Mouse (Mus musculus): ENCODE data around the gene M1ap. TPM values are rescaled to one million over a fixed set of nuclear protein-coding genes. Genes with fewer than 3 reads are reported as not detected.

M1ap gene
- total and polyA plus RNA-seq, 2 experiments from 2014 or later: 0.10 TPM

DNA sequence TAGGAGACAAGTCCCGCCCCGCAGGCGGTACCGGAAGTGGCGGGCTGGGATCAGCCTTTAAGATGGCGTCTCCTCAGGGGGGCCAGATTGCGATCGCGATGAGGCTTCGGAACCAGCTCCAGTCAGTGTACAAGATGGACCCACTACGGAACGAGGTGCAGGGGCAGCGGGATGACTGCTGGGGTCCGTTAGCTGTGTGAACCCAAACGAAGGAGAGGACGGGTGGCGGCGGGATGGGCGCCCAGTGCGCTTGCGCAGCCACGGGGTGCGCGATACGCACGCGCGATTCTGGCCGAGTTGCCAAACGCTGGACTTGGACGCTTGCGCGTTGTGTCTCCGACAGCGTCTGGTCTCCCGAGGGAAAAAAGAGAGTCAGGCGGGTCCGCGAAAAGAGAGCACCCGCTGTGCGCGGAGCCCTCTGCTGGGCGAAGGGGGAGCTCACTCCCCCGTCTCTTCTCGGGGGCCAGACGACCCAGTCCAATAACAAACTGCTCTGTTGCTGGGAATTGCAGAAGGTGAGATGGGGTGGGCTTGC lies 131.7 kb downstream of the M1ap start:
- Histone ChIP-seq H3K4me2 (ENCODE audit: low read depth) (peak overlapping the region; percentile 97), H3K36me3 (ENCODE audit: insufficient read depth) (peaks cover 14% of the 10 kb centered on the region; the same call in 1 of the 2 replicates), H3K4me3 (ENCODE audit: low read depth, low read length) (peak overlapping the region; percentile 74), H3K9ac (peak overlapping the region; percentile 79), H3K4me1 (ENCODE audit: insufficient read depth) (no peaks in the 10 kb centered on the region), H3K9me3 (ENCODE audit: low read length) (no peaks in the 10 kb centered on the region), H3K27ac (ENCODE audit: low read depth, low read length) (peak overlapping the region; percentile 93), H3K27me3 (ENCODE audit: insufficient read depth, low read length) (peaks cover 28% of the 10 kb centered on the region)
- peak; percentile 96 for ATAC-seq
- peak; percentile 66 for TF ChIP-seq CTCF (IDR thresholded peaks at IDR 0.05; ENCODE audit: low read depth)
- DNase-seq: peak; percentile 100
- 0% methylated on average over 42 of the region's 46 CpGs for WGBS

Small RNA genes lying within 50 kb of the gene (microRNA-seq; reads per million reads assigned to microRNA genes)
- 0 to 0.24 reads per million in 2 experiments for gene Mir7040

Other genes with a start within 250 kb of the M1ap start
- gene Pole4, start 241.5 kb upstream of the M1ap start, total RNA-seq (2014; rRNA removed): 82.3 and 99.0 TPM in 2 replicates
- gene Pole4, start 241.5 kb upstream of the M1ap start, polyA plus RNA-seq (2015; fragmentation: Nextera tagmentation; extraction: Ambion mirVana): 141 and 146 TPM in 2 replicates
- 1.8 and 2.1 TPM in 2 replicates for gene Hk2, start 172.4 kb upstream of the M1ap start, total RNA-seq (2014; rRNA removed)
- gene Hk2, start 172.4 kb upstream of the M1ap start, polyA plus RNA-seq (2015; fragmentation: Nextera tagmentation; extraction: Ambion mirVana): 1.3 and 2.8 TPM in 2 replicates
- 13.6 and 17.4 TPM in 2 replicates for gene Sema4f, start 7.1 kb upstream of the M1ap start, total RNA-seq (2014; rRNA removed)
- gene Sema4f, start 7.1 kb upstream of the M1ap start, polyA plus RNA-seq (2015; fragmentation: Nextera tagmentation; extraction: Ambion mirVana): 11.5 and 20.6 TPM in 2 replicates
- 3.3 and 3.6 TPM in 2 replicates for gene Dok1, start 86.6 kb downstream of the M1ap start, total RNA-seq (2014; rRNA removed)
- 1.4 and 1.5 TPM in 2 replicates for gene Dok1, start 86.6 kb downstream of the M1ap start, polyA plus RNA-seq (2015; fragmentation: Nextera tagmentation; extraction: Ambion mirVana)
- gene Loxl3, start 87.3 kb downstream of the M1ap start, total RNA-seq (2014; rRNA removed): 3.5 and 4.7 TPM in 2 replicates
- gene Loxl3, start 87.3 kb downstream of the M1ap start, polyA plus RNA-seq (2015; fragmentation: Nextera tagmentation; extraction: Ambion mirVana): 4.3 and 4.5 TPM in 2 replicates
- 85.9 and 146 TPM in 2 replicates for gene Aup1, start 107.6 kb downstream of the M1ap start, total RNA-seq (2014; rRNA removed)
- gene Aup1, start 107.6 kb downstream of the M1ap start, polyA plus RNA-seq (2015; fragmentation: Nextera tagmentation; extraction: Ambion mirVana): 126 and 129 TPM in 2 replicates
- 46.1 and 47.0 TPM in 2 replicates for gene Htra2, start 108.4 kb downstream of the M1ap start, total RNA-seq (2014; rRNA removed)
- 75.1 and 81.0 TPM in 2 replicates for gene Htra2, start 108.4 kb downstream of the M1ap start, polyA plus RNA-seq (2015; fragmentation: Nextera tagmentation; extraction: Ambion mirVana)
- 0.05 TPM in 1 of 2 replicates, not detected in the other for gene Dqx1, start 110.9 kb downstream of the M1ap start, total RNA-seq (2014; rRNA removed)
- 0.11 and 0.13 TPM in 2 replicates for gene Dqx1, start 110.9 kb downstream of the M1ap start, polyA plus RNA-seq (2015; fragmentation: Nextera tagmentation; extraction: Ambion mirVana)
- gene Tlx2, start 123.4 kb downstream of the M1ap start, total RNA-seq (2014; rRNA removed): not detected in 2 replicates
- gene Tlx2, start 123.4 kb downstream of the M1ap start, polyA plus RNA-seq (2015; fragmentation: Nextera tagmentation; extraction: Ambion mirVana): not detected in 2 replicates
- 16.1 and 18.8 TPM in 2 replicates for gene Pcgf1, start 131.0 kb downstream of the M1ap start, total RNA-seq (2014; rRNA removed)
- gene Pcgf1, start 131.0 kb downstream of the M1ap start, polyA plus RNA-seq (2015; fragmentation: Nextera tagmentation; extraction: Ambion mirVana): 30.7 and 30.8 TPM in 2 replicates
- 0.46 TPM in 1 of 2 replicates, not detected in the other for gene Lbx2, start 139.5 kb downstream of the M1ap start, total RNA-seq (2014; rRNA removed)
- 0.33 TPM in 1 of 2 replicates, not detected in the other for gene Lbx2, start 139.5 kb downstream of the M1ap start, polyA plus RNA-seq (2015; fragmentation: Nextera tagmentation; extraction: Ambion mirVana)
- gene Ccdc142, start 154.7 kb downstream of the M1ap start, total RNA-seq (2014; rRNA removed): 15.3 and 16.6 TPM in 2 replicates
- gene Ccdc142, start 154.7 kb downstream of the M1ap start, polyA plus RNA-seq (2015; fragmentation: Nextera tagmentation; extraction: Ambion mirVana): 2.1 and 5.6 TPM in 2 replicates
- 7.0 and 9.5 TPM in 2 replicates for gene Gm42688, start 154.7 kb downstream of the M1ap start, total RNA-seq (2014; rRNA removed)
- 2.4 and 2.9 TPM in 2 replicates for gene Gm42688, start 154.7 kb downstream of the M1ap start, polyA plus RNA-seq (2015; fragmentation: Nextera tagmentation; extraction: Ambion mirVana)
- 64.6 and 102 TPM in 2 replicates for gene Mrpl53, start 162.1 kb downstream of the M1ap start, total RNA-seq (2014; rRNA removed)
- 126 and 141 TPM in 2 replicates for gene Mrpl53, start 162.1 kb downstream of the M1ap start, polyA plus RNA-seq (2015; fragmentation: Nextera tagmentation; extraction: Ambion mirVana)
- 39.7 and 43.5 TPM in 2 replicates for gene Mogs, start 168.6 kb downstream of the M1ap start, total RNA-seq (2014; rRNA removed)
- 15.7 and 17.4 TPM in 2 replicates for gene Mogs, start 168.6 kb downstream of the M1ap start, polyA plus RNA-seq (2015; fragmentation: Nextera tagmentation; extraction: Ambion mirVana)
- 129 and 151 TPM in 2 replicates for gene Wbp1, start 174.7 kb downstream of the M1ap start, total RNA-seq (2014; rRNA removed)
- 104 and 109 TPM in 2 replicates for gene Wbp1, start 174.7 kb downstream of the M1ap start, polyA plus RNA-seq (2015; fragmentation: Nextera tagmentation; extraction: Ambion mirVana)
- 40.1 and 44.5 TPM in 2 replicates for gene Ino80b, start 178.5 kb downstream of the M1ap start, total RNA-seq (2014; rRNA removed)
- gene Ino80b, start 178.5 kb downstream of the M1ap start, polyA plus RNA-seq (2015; fragmentation: Nextera tagmentation; extraction: Ambion mirVana): 14.9 and 15.3 TPM in 2 replicates
- 17.1 and 19.4 TPM in 2 replicates for gene Rtkn, start 188.6 kb downstream of the M1ap start, total RNA-seq (2014; rRNA removed)
- gene Rtkn, start 188.6 kb downstream of the M1ap start, polyA plus RNA-seq (2015; fragmentation: Nextera tagmentation; extraction: Ambion mirVana): 7.9 and 8.1 TPM in 2 replicates
- gene Wdr54, start 209.5 kb downstream of the M1ap start, total RNA-seq (2014; rRNA removed): 11.1 and 13.4 TPM in 2 replicates
- 19.7 and 24.1 TPM in 2 replicates for gene Wdr54, start 209.5 kb downstream of the M1ap start, polyA plus RNA-seq (2015; fragmentation: Nextera tagmentation; extraction: Ambion mirVana)
- gene 1700003E16Rik, start 209.5 kb downstream of the M1ap start, total RNA-seq (2014; rRNA removed): 17.0 and 17.5 TPM in 2 replicates
- 13.9 and 18.3 TPM in 2 replicates for gene 1700003E16Rik, start 209.5 kb downstream of the M1ap start, polyA plus RNA-seq (2015; fragmentation: Nextera tagmentation; extraction: Ambion mirVana)
- 97.3 and 126 TPM in 2 replicates for gene Dctn1, start 219.0 kb downstream of the M1ap start, total RNA-seq (2014; rRNA removed)
- 132 and 152 TPM in 2 replicates for gene Dctn1, start 219.0 kb downstream of the M1ap start, polyA plus RNA-seq (2015; fragmentation: Nextera tagmentation; extraction: Ambion mirVana)